Mouse (Mus musculus): ENCODE data around the gene Txndc17. TPM values are rescaled to one million over a fixed set of nuclear protein-coding genes. Genes with fewer than 3 reads are reported as not detected.

Txndc17 gene
- polyA plus RNA-seq, 1 experiment, result not detected

- WGBS, result under 1% methylated on average over 51 of the region's 51 CpGs
- Histone ChIP-seq H3K4me3 (ENCODE audit: insufficient read depth, low read depth, low read length) (peak overlapping the region; percentile 66), H3K4me1 (ENCODE audit: control insufficient read depth, insufficient read depth, low read length) (peaks cover 9% of the 10 kb centered on the region; the same call in 1 of the 2 replicates), H3K27ac (ENCODE audit: insufficient read depth, low read depth, low read length) (peak overlapping the region; percentile 70)
- peak; percentile 45; the same call in 1 of the 2 replicates for TF ChIP-seq POLR2A (IDR thresholded peaks at IDR 0.05; ENCODE audit: insufficient read depth, low read depth, low read length)
- no peak for TF ChIP-seq CTCF (IDR thresholded peaks at IDR 0.05; ENCODE audit: insufficient read depth, low read depth, low read length)
These were observed 7.5 kb downstream of the Txndc17 start for GRCm38 (mm10) chr11:72214591-72215409.

- H3K27ac ChIP-seq (ENCODE audit: insufficient read depth, low read depth, low read length), result peak within 1 kb of the TSS; percentile 70
These were observed 8.1 kb downstream of the Txndc17 start, which contains the start of gene Med31 for GRCm38 (mm10) chr11:72215410-72215797. Gene Med31, minus strand, starts transcription at chr11:72215592.

GRCm38 (mm10) chr11:72217116-72217515, 9.8 kb downstream of the Txndc17 start:
- TF ChIP-seq POLR2A (IDR thresholded peaks at IDR 0.05; ENCODE audit: insufficient read depth, low read depth, low read length), result no peak
- TF ChIP-seq CTCF (IDR thresholded peaks at IDR 0.05; ENCODE audit: insufficient read depth, low read depth, low read length), result no peak
- Histone ChIP-seq H3K4me3 (ENCODE audit: insufficient read depth, low read depth, low read length) (no peak overlapping the region), H3K4me1 (ENCODE audit: control insufficient read depth, insufficient read depth, low read length) (peaks cover 9% of the 10 kb centered on the region; the same call in 1 of the 2 replicates), H3K27ac (ENCODE audit: insufficient read depth, low read depth, low read length) (no peak overlapping the region)
- WGBS, result 48% methylated on average over 5 of the region's 5 CpGs

More at GRCm38 (mm10) chr11:72215410-72215797, 8.1 kb downstream of the Txndc17 start, which contains the start of gene Med31:
- Histone ChIP-seq H3K4me1 (ENCODE audit: control insufficient read depth, insufficient read depth, low read length) (peaks cover 9% of the 10 kb centered on the region; the same call in 1 of the 2 replicates), H3K4me3 (ENCODE audit: insufficient read depth, low read depth, low read length) (peak within 1 kb of the TSS; percentile 66)
- under 1% methylated on average over 29 of the region's 29 CpGs for WGBS
- TF ChIP-seq POLR2A (IDR thresholded peaks at IDR 0.05; ENCODE audit: insufficient read depth, low read depth, low read length) (no peak; the same call in 1 of the 2 replicates), CTCF (IDR thresholded peaks at IDR 0.05; ENCODE audit: insufficient read depth, low read depth, low read length) (no peak)

GRCm38 (mm10) chr11:72221278-72221677, 13.9 kb downstream of the Txndc17 start:
- WGBS, result 17% methylated on average over 6 of the region's 6 CpGs
- Histone ChIP-seq H3K4me1 (ENCODE audit: control insufficient read depth, insufficient read depth, low read length) (peaks cover 3% of the 10 kb centered on the region; the same call in 1 of the 2 replicates), H3K27ac (ENCODE audit: insufficient read depth, low read depth, low read length) (no peak overlapping the region), H3K4me3 (ENCODE audit: insufficient read depth, low read depth, low read length) (no peak overlapping the region)
- TF ChIP-seq POLR2A (IDR thresholded peaks at IDR 0.05; ENCODE audit: insufficient read depth, low read depth, low read length) (no peak), CTCF (IDR thresholded peaks at IDR 0.05; ENCODE audit: insufficient read depth, low read depth, low read length) (0 out of 2 replicates have a peak, but pooled peaks have one; percentile 42)

GRCm38 (mm10) chr11:72223414-72223813, 16.1 kb downstream of the Txndc17 start:
- TF ChIP-seq CTCF (IDR thresholded peaks at IDR 0.05; ENCODE audit: insufficient read depth, low read depth, low read length) (no peak), POLR2A (IDR thresholded peaks at IDR 0.05; ENCODE audit: insufficient read depth, low read depth, low read length) (no peak)
- WGBS, result 90% methylated on average over 4 of the region's 4 CpGs
- H3K4me1 ChIP-seq (ENCODE audit: control insufficient read depth, insufficient read depth, low read length), result peaks cover 8% of the 10 kb centered on the region; the same call in 1 of the 2 replicates
- H3K4me3 ChIP-seq (ENCODE audit: insufficient read depth, low read depth, low read length), result no peak overlapping the region
- H3K27ac ChIP-seq (ENCODE audit: insufficient read depth, low read depth, low read length), result no peak overlapping the region

GRCm38 (mm10) chr11:72224865-72225264, 17.5 kb downstream of the Txndc17 start:
- peaks cover 8% of the 10 kb centered on the region; the same call in 1 of the 2 replicates for H3K4me1 ChIP-seq (ENCODE audit: control insufficient read depth, insufficient read depth, low read length)
- no peak overlapping the region for H3K27ac ChIP-seq (ENCODE audit: insufficient read depth, low read depth, low read length)
- H3K4me3 ChIP-seq (ENCODE audit: insufficient read depth, low read depth, low read length), result no peak overlapping the region
- WGBS, result 15% methylated on average over 5 of the region's 5 CpGs
- TF ChIP-seq POLR2A (IDR thresholded peaks at IDR 0.05; ENCODE audit: insufficient read depth, low read depth, low read length) (no peak), CTCF (IDR thresholded peaks at IDR 0.05; ENCODE audit: insufficient read depth, low read depth, low read length) (peak; percentile 74)

- WGBS, result 58% methylated on average over 10 of the region's 10 CpGs
- TF ChIP-seq CTCF (IDR thresholded peaks at IDR 0.05; ENCODE audit: insufficient read depth, low read depth, low read length) (no peak), POLR2A (IDR thresholded peaks at IDR 0.05; ENCODE audit: insufficient read depth, low read depth, low read length) (no peak)
- H3K4me3 ChIP-seq (ENCODE audit: insufficient read depth, low read depth, low read length), result no peak overlapping the region
- H3K27ac ChIP-seq (ENCODE audit: insufficient read depth, low read depth, low read length), result 0 out of 2 replicates have a peak overlapping the region, but pooled peaks have one; percentile 3
- peaks cover 11% of the 10 kb centered on the region for H3K4me1 ChIP-seq (ENCODE audit: control insufficient read depth, insufficient read depth, low read length)
These were observed 18.9 kb downstream of the Txndc17 start for GRCm38 (mm10) chr11:72226020-72226791.

- H3K4me1 ChIP-seq (ENCODE audit: control insufficient read depth, insufficient read depth, low read length), result peaks cover 11% of the 10 kb centered on the region
- H3K4me3 ChIP-seq (ENCODE audit: insufficient read depth, low read depth, low read length), result no peak overlapping the region
- TF ChIP-seq CTCF (IDR thresholded peaks at IDR 0.05; ENCODE audit: insufficient read depth, low read depth, low read length) (no peak), POLR2A (IDR thresholded peaks at IDR 0.05; ENCODE audit: insufficient read depth, low read depth, low read length) (no peak)
- H3K27ac ChIP-seq (ENCODE audit: insufficient read depth, low read depth, low read length), result no peak overlapping the region; the same call in 1 of the 2 replicates
- WGBS, result 92% methylated on average over 6 of the region's 6 CpGs
These were observed 19.6 kb downstream of the Txndc17 start for GRCm38 (mm10) chr11:72226901-72227300.

Measured in olfactory bulb, adult 2 months (tissue).